In the genomic region with DNA sequence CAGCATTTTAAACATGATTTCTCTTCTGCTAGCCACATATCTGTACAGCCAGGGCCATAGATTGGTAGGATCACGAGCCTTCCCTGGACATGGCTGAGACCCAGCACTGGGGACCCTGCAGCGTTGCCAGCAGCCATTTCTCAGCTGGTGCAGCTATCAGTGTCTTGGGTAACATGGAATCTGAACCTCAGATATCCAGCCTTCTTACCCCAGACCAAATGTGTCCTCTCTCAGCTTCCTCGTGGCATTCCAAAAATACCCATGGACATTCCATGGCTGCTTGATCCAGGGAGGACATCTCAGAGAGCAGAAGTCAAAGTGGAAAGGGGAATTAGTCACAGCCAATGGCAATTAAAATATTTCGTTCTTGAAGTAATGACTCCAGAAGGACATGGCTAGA, we compare ENCODE assay signal across 13 mouse cellular contexts.
DNase-seq lines count a peak whose midpoint lies in the region; ATAC-seq and TF ChIP-seq lines count a peak whose summit lies in the region.
"Had no signal": no experiment of that assay in that cellular context is flagged by ENCODE, and none has a peak within 500 bp of the region (broad histone marks: within the 10 kb centered on the region; RNA-seq: fewer than 3 reads in every experiment).

No protein-coding gene starts in this region.

- DNase-seq in forebrain, postnatal 0 days, result no peak
- DNase-seq in hindbrain, postnatal 0 days (ENCODE audit: low spot score), result no peak
- no peak for DNase-seq in midbrain, postnatal 0 days (ENCODE audit: low spot score)
- no peak for DNase-seq in frontal cortex, postnatal 25 days (ENCODE audit: low spot score in 2 of 2)
- DNase-seq: cerebellum, adult 2 months; gastrocnemius, adult 2 months had no signal

- H3K4me3 ChIP-seq in forebrain, embryonic 12.5 days (replicated peaks), result no peak overlapping the region
- H3K4me3 ChIP-seq in forebrain, postnatal 0 days (ENCODE audit: low read depth, low read length), result no peak overlapping the region
- H3K4me3 ChIP-seq in hindbrain, embryonic 13.5 days, result no peak overlapping the region
- H3K4me3 ChIP-seq in hindbrain, postnatal 0 days (ENCODE audit: low read length), result no peak overlapping the region
- H3K4me3 ChIP-seq in midbrain, embryonic 16.5 days (ENCODE audit: low read depth, low read length), result no peak overlapping the region
- no peak overlapping the region for H3K4me3 ChIP-seq in midbrain, postnatal 0 days (ENCODE audit: low read depth, low read length)
- H3K4me3 ChIP-seq in myocyte, result no peak overlapping the region
- H3K4me3 ChIP-seq: erythroblast, embryonic 14.5 days; gastrocnemius, adult 2 months had no signal

- H3K4me2 ChIP-seq in forebrain, embryonic 12.5 days, result no peak overlapping the region
- no peak overlapping the region for H3K4me2 ChIP-seq in forebrain, postnatal 0 days (ENCODE audit: low read depth)
- no peak overlapping the region for H3K4me2 ChIP-seq in hindbrain, embryonic 13.5 days
- H3K4me2 ChIP-seq in hindbrain, postnatal 0 days (ENCODE audit: low read depth, low read length), result no peak overlapping the region
- H3K4me2 ChIP-seq in midbrain, embryonic 16.5 days (ENCODE audit: low read length), result no peak overlapping the region
- no peak overlapping the region for H3K4me2 ChIP-seq in midbrain, postnatal 0 days (ENCODE audit: low read depth, low read length, poor library complexity, severe bottlenecking)
- H3K4me2 ChIP-seq in myocyte (ENCODE audit: low read depth), result peak overlapping the region; percentile 28

- no peak overlapping the region for H3K9ac ChIP-seq in forebrain, embryonic 12.5 days
- no peak overlapping the region for H3K9ac ChIP-seq in forebrain, postnatal 0 days
- no peak overlapping the region for H3K9ac ChIP-seq in hindbrain, embryonic 13.5 days
- H3K9ac ChIP-seq in hindbrain, postnatal 0 days (replicated peaks; ENCODE audit: low read length), result no peak overlapping the region
- no peak overlapping the region for H3K9ac ChIP-seq in midbrain, embryonic 16.5 days (ENCODE audit: low read depth, low read length)
- H3K9ac ChIP-seq in midbrain, postnatal 0 days (replicated peaks; ENCODE audit: low read length, poor library complexity, severe bottlenecking), result no peak overlapping the region

- no peak for TF ChIP-seq CTCF in forebrain, postnatal 0 days (IDR thresholded peaks at IDR 0.05; ENCODE audit: low read depth)
- no peak for TF ChIP-seq CTCF in hindbrain, postnatal 0 days (IDR thresholded peaks at IDR 0.05; ENCODE audit: low read depth)
- no peak for TF ChIP-seq CTCF in midbrain, postnatal 0 days (IDR thresholded peaks at IDR 0.05)

- peaks cover 11% of the 10 kb centered on the region for H3K79me2 ChIP-seq in myocyte (ENCODE audit: control insufficient read depth, insufficient read depth)

- H3K4me1 ChIP-seq in forebrain, embryonic 12.5 days, result peaks cover 20% of the 10 kb centered on the region
- peaks cover under 1% of the 10 kb centered on the region; the same call in 1 of the 2 replicates for H3K4me1 ChIP-seq in forebrain, postnatal 0 days (ENCODE audit: insufficient read depth)
- H3K4me1 ChIP-seq in hindbrain, embryonic 13.5 days (replicated peaks), result peaks cover 38% of the 10 kb centered on the region
- H3K4me1 ChIP-seq in hindbrain, postnatal 0 days (ENCODE audit: insufficient read depth, low read length), result 0 out of 2 replicates have a peak, but pooled peaks cover 4% of the 10 kb centered on the region
- peaks cover 5% of the 10 kb centered on the region for H3K4me1 ChIP-seq in midbrain, embryonic 16.5 days (ENCODE audit: control insufficient read depth, insufficient read depth, low read length)
- no peaks in the 10 kb centered on the region for H3K4me1 ChIP-seq in midbrain, postnatal 0 days (ENCODE audit: insufficient read depth, low read length)

- H3K27ac ChIP-seq in forebrain, embryonic 12.5 days, result 0 out of 2 replicates have a peak overlapping the region, but pooled peaks have one; percentile 8
- no peak overlapping the region for H3K27ac ChIP-seq in forebrain, postnatal 0 days (ENCODE audit: low read depth, low read length)
- peak overlapping the region; percentile 30; the same call in 1 of the 2 replicates for H3K27ac ChIP-seq in hindbrain, embryonic 13.5 days
- no peak overlapping the region for H3K27ac ChIP-seq in hindbrain, postnatal 0 days
- peak overlapping the region; percentile 51; the same call in 1 of the 2 replicates for H3K27ac ChIP-seq in midbrain, embryonic 16.5 days (ENCODE audit: low read length)
- H3K27ac ChIP-seq in midbrain, postnatal 0 days (ENCODE audit: low read depth, low read length), result no peak overlapping the region
- H3K27ac ChIP-seq: gastrocnemius, adult 2 months; stomach, postnatal 0 days had no signal

- H3K9me3 ChIP-seq in forebrain, embryonic 12.5 days, result no peaks in the 10 kb centered on the region
- no peaks in the 10 kb centered on the region for H3K9me3 ChIP-seq in forebrain, postnatal 0 days (ENCODE audit: low read length)
- 0 out of 2 replicates have a peak, but pooled peaks cover under 1% of the 10 kb centered on the region for H3K9me3 ChIP-seq in hindbrain, embryonic 13.5 days
- no peaks in the 10 kb centered on the region for H3K9me3 ChIP-seq in hindbrain, postnatal 0 days (ENCODE audit: low read length)
- no peaks in the 10 kb centered on the region for H3K9me3 ChIP-seq in midbrain, embryonic 16.5 days (replicated peaks; ENCODE audit: control insufficient read depth, low read length, poor library complexity, severe bottlenecking)
- no peaks in the 10 kb centered on the region for H3K9me3 ChIP-seq in midbrain, postnatal 0 days (ENCODE audit: low read length)
- H3K9me3 ChIP-seq: G1E had no signal

- TF ChIP-seq POLR2A in myocyte (IDR thresholded peaks at IDR 0.05; ENCODE audit: insufficient read length, low read depth), result no peak

- no peaks in the 10 kb centered on the region for H3K36me3 ChIP-seq in forebrain, embryonic 12.5 days (replicated peaks)
- no peaks in the 10 kb centered on the region for H3K36me3 ChIP-seq in forebrain, postnatal 0 days (ENCODE audit: insufficient read depth)
- H3K36me3 ChIP-seq in hindbrain, embryonic 13.5 days, result no peaks in the 10 kb centered on the region
- H3K36me3 ChIP-seq in hindbrain, postnatal 0 days (ENCODE audit: insufficient read depth, low read length), result no peaks in the 10 kb centered on the region
- H3K36me3 ChIP-seq in midbrain, embryonic 16.5 days (ENCODE audit: control insufficient read depth, insufficient read depth, low read length), result no peaks in the 10 kb centered on the region
- H3K36me3 ChIP-seq in midbrain, postnatal 0 days (ENCODE audit: insufficient read depth, low read length), result no peaks in the 10 kb centered on the region
- H3K36me3 ChIP-seq in myocyte (ENCODE audit: control insufficient read depth, insufficient read depth), result no peaks in the 10 kb centered on the region
- H3K36me3 ChIP-seq: G1E had no signal

- ATAC-seq in forebrain, embryonic 12.5 days (ENCODE audit: low FRiP score), result no peak
- ATAC-seq in forebrain, postnatal 0 days, result no peak
- no peak for ATAC-seq in hindbrain, embryonic 13.5 days (ENCODE audit: low FRiP score)
- no peak for ATAC-seq in hindbrain, postnatal 0 days
- no peak for ATAC-seq in midbrain, embryonic 16.5 days
- ATAC-seq in midbrain, postnatal 0 days (ENCODE audit: low FRiP score), result no peak

- no peak overlapping the region for H3ac ChIP-seq in myocyte (ENCODE audit: control insufficient read depth, insufficient read length)

- WGBS in forebrain, embryonic 12.5 days, result 79% methylated on average over 4 of the region's 4 CpGs
- WGBS in forebrain, postnatal 0 days, result 81% methylated on average over 4 of the region's 4 CpGs
- 72% methylated on average over 4 of the region's 4 CpGs for WGBS in hindbrain, embryonic 13.5 days
- 51% methylated on average over 4 of the region's 4 CpGs for WGBS in hindbrain, postnatal 0 days
- WGBS in midbrain, embryonic 16.5 days, result 74% methylated on average over 4 of the region's 4 CpGs
- 75% methylated on average over 4 of the region's 4 CpGs for WGBS in midbrain, postnatal 0 days

- H3K27me3 ChIP-seq in forebrain, embryonic 12.5 days, result no peaks in the 10 kb centered on the region
- no peaks in the 10 kb centered on the region for H3K27me3 ChIP-seq in forebrain, postnatal 0 days (ENCODE audit: insufficient read depth, low read length)
- no peaks in the 10 kb centered on the region for H3K27me3 ChIP-seq in hindbrain, embryonic 13.5 days
- H3K27me3 ChIP-seq in hindbrain, postnatal 0 days (ENCODE audit: insufficient read depth, low read length), result no peaks in the 10 kb centered on the region
- no peaks in the 10 kb centered on the region for H3K27me3 ChIP-seq in midbrain, embryonic 16.5 days (ENCODE audit: control insufficient read depth, insufficient read depth, low read depth, low read length)
- H3K27me3 ChIP-seq in midbrain, postnatal 0 days (ENCODE audit: insufficient read depth, low read length), result no peaks in the 10 kb centered on the region
- no peaks in the 10 kb centered on the region for H3K27me3 ChIP-seq in myocyte (ENCODE audit: control insufficient read depth, insufficient read depth, insufficient read length)

TF ChIP-seq in myocyte, 11 proteins besides CTCF, POLR2A, EP300 and RAD21:
- TF ChIP-seq TCF12 (IDR thresholded peaks at IDR 0.05; ENCODE audit: insufficient read depth, poor library complexity, severe bottlenecking) (peak; percentile 32), MYOD1 (IDR thresholded peaks at IDR 0.05; ENCODE audit: control insufficient read depth in 1 of 3, insufficient read length in 2 of 3, low read depth in 2 of 3) (peak in 2 of 3 experiments; percentile 56 to 68), E2F4 (IDR thresholded peaks at IDR 0.05; ENCODE audit: insufficient read depth) (no peak), TCF3 (IDR thresholded peaks at IDR 0.05; ENCODE audit: insufficient read length, low read depth) (peak; percentile 5), REST (IDR thresholded peaks at IDR 0.05; ENCODE audit: insufficient read depth, insufficient read length) (no peak), USF1 (IDR thresholded peaks at IDR 0.05; ENCODE audit: low read depth) (no peak), MAX (IDR thresholded peaks at IDR 0.05; ENCODE audit: low read depth) (no peak), MYOG (IDR thresholded peaks at IDR 0.05; ENCODE audit: control insufficient read depth in 1 of 3, insufficient read depth in 1 of 3, insufficient read length in 2 of 3, low read depth in 2 of 3) (peak; percentile 40 to 87 (median 59)), CEBPB (IDR thresholded peaks at IDR 0.05; ENCODE audit: insufficient read depth, poor library complexity, severe bottlenecking) (0 out of 2 replicates have a peak, but pooled peaks have one; percentile 4), SRF (IDR thresholded peaks at IDR 0.05; ENCODE audit: control insufficient read depth, insufficient read length, low read depth) (no peak), POLR2AphosphoS2 (IDR thresholded peaks at IDR 0.05; ENCODE audit: insufficient read length, low read depth) (no peak)

Comparison
In these comparisons a context has a peak if more than half of its experiments do, and no peak if none do; other contexts are left out.
1. H3K27ac ChIP-seq: peak in forebrain, embryonic 12.5 days (single experiment), hindbrain, embryonic 13.5 days (single experiment) and midbrain, embryonic 16.5 days (single experiment); none in forebrain, postnatal 0 days (single experiment), hindbrain, postnatal 0 days (single experiment) and midbrain, postnatal 0 days (single experiment).